7 mouse cellular contexts compared by ENCODE assay signal in genomic region chr19:5349502-5349873, GRCm38 (mm10). TPM values are rescaled to one million over a fixed set of nuclear protein-coding genes. Genes with fewer than 3 reads are reported as not detected.
A peak's percentile ranks its signal among the peaks of the same experiment; 100 is the strongest.
DNase-seq lines count a peak whose midpoint lies in the region; ATAC-seq and TF ChIP-seq lines count a peak whose summit lies in the region.
"Not testable (repeated sequence)": the region's sequence is repeated elsewhere in the genome, so short reads cannot be mapped to it uniquely, and the experiment has no call there.

Gene Cst6 (minus strand): TSS chr19:5349574.

- WGBS in forebrain, embryonic 15.5 days: 65% methylated on average over 6 of the region's 6 CpGs
- 62% methylated on average over 6 of the region's 6 CpGs for WGBS in heart, embryonic 14.5 days
- 61% methylated on average over 6 of the region's 6 CpGs for WGBS in intestine, postnatal 0 days
- WGBS in lung, adult 2 months: 69% methylated on average over 6 of the region's 6 CpGs
- WGBS in neural tube, embryonic 11.5 days: 61% methylated on average over 6 of the region's 6 CpGs

- H3K9me3 ChIP-seq in forebrain, embryonic 15.5 days; heart, embryonic 14.5 days (ENCODE audit: control insufficient read depth, low read length); intestine, postnatal 0 days (ENCODE audit: control insufficient read depth); neural tube, embryonic 11.5 days (ENCODE audit: control insufficient read depth, low read length): not testable (repeated sequence)

- TF ChIP-seq POLR2A in lung, adult 2 months (IDR thresholded peaks at IDR 0.05; ENCODE audit: borderline replicate concordance, extremely low read depth, low read depth, low read length): not testable (repeated sequence)

- intact Hi-C loops in left cerebral cortex, postnatal 36 days (cut with DNase I): not testable (repeated sequence)

- H3K4me2 ChIP-seq in forebrain, embryonic 15.5 days (replicated peaks): peak within 1 kb of the TSS; percentile 54
- H3K4me2 ChIP-seq in heart, embryonic 14.5 days (ENCODE audit: low read length): peak within 1 kb of the TSS; percentile 75
- peak within 1 kb of the TSS; percentile 75 for H3K4me2 ChIP-seq in intestine, postnatal 0 days (replicated peaks; ENCODE audit: low read depth)
- H3K4me2 ChIP-seq in neural tube, embryonic 11.5 days (ENCODE audit: low read depth): peak within 1 kb of the TSS; percentile 66

- H3K4me1 ChIP-seq in brown adipose tissue, adult 24 weeks (ENCODE audit: control insufficient read depth, insufficient read depth, insufficient read length, low read length): peaks cover 14% of the 10 kb centered on the region; the same call in 1 of the 2 replicates
- not testable (repeated sequence) for H3K4me1 ChIP-seq in forebrain, embryonic 15.5 days; heart, embryonic 14.5 days (ENCODE audit: control insufficient read depth in 2 of 2, insufficient read depth in 2 of 2, low read length in 2 of 2); intestine, postnatal 0 days (replicated peaks; ENCODE audit: control insufficient read depth, insufficient read depth, low read length); lung, adult 2 months (ENCODE audit: control insufficient read depth, insufficient read depth, low read length); neural tube, embryonic 11.5 days (ENCODE audit: control insufficient read depth, insufficient read depth, low read length)

- not testable (repeated sequence) for H3K36me3 ChIP-seq in forebrain, embryonic 15.5 days; heart, embryonic 14.5 days (ENCODE audit: control insufficient read depth, insufficient read depth, low read length); intestine, postnatal 0 days (ENCODE audit: control insufficient read depth, insufficient read depth); neural tube, embryonic 11.5 days (ENCODE audit: control insufficient read depth, insufficient read depth, low read length)

- H3K9ac ChIP-seq in forebrain, embryonic 15.5 days (replicated peaks): peak within 1 kb of the TSS; percentile 49
- peak within 1 kb of the TSS; percentile 71 for H3K9ac ChIP-seq in heart, embryonic 14.5 days (ENCODE audit: low read length)
- H3K9ac ChIP-seq in intestine, postnatal 0 days (ENCODE audit: low read depth, low read length): peak within 1 kb of the TSS; percentile 31
- H3K9ac ChIP-seq in neural tube, embryonic 11.5 days (ENCODE audit: low read length): peak within 1 kb of the TSS; percentile 44

- not testable (repeated sequence) for ATAC-seq in forebrain, embryonic 15.5 days (replicated peaks); heart, embryonic 14.5 days (ENCODE audit: insufficient number of reproducible peaks, insufficient read depth, low FRiP score, low read depth); intestine, postnatal 0 days; neural tube, embryonic 11.5 days (ENCODE audit: insufficient read depth, low FRiP score, low TSS enrichment)

- TF ChIP-seq CTCF in intestine, postnatal 0 days (IDR thresholded peaks at IDR 0.05; ENCODE audit: low read depth); lung, adult 2 months (IDR thresholded peaks at IDR 0.05; ENCODE audit: insufficient read depth, low read length): not testable (repeated sequence)

- H3K4me3 ChIP-seq in brown adipose tissue, adult 24 weeks (ENCODE audit: insufficient read depth, low read depth, low read length): peak within 1 kb of the TSS; percentile 50
- H3K4me3 ChIP-seq in forebrain, embryonic 15.5 days: peak within 1 kb of the TSS; percentile 32
- peak within 1 kb of the TSS; percentile 44 to 47 for H3K4me3 ChIP-seq in heart, embryonic 14.5 days (ENCODE audit: control insufficient read depth in 1 of 2, insufficient read depth in 1 of 2, low read depth in 1 of 2, low read length in 2 of 2)
- peak within 1 kb of the TSS; percentile 47 for H3K4me3 ChIP-seq in intestine, postnatal 0 days (ENCODE audit: low read depth, low read length)
- H3K4me3 ChIP-seq in lung, adult 2 months (replicated peaks; ENCODE audit: extremely low read depth, low read depth, low read length): peak within 1 kb of the TSS; percentile 23
- H3K4me3 ChIP-seq in neural tube, embryonic 11.5 days (ENCODE audit: low read depth, low read length): peak within 1 kb of the TSS; percentile 35

- not testable (repeated sequence) for DNase-seq in left cerebral cortex, postnatal 36 days (ENCODE audit: low spot score in 2 of 2); lung, adult 2 months; neural tube, embryonic 11.5 days (ENCODE audit: low spot score)

- H3K27me3 ChIP-seq in forebrain, embryonic 15.5 days; heart, embryonic 14.5 days (ENCODE audit: control insufficient read depth, insufficient read depth, low read length); intestine, postnatal 0 days (replicated peaks; ENCODE audit: control insufficient read depth, insufficient read depth, low read length); neural tube, embryonic 11.5 days (ENCODE audit: control insufficient read depth, insufficient read depth, low read length): not testable (repeated sequence)

- H3K27ac ChIP-seq in brown adipose tissue, adult 24 weeks (replicated peaks; ENCODE audit: low read depth, low read length); forebrain, embryonic 15.5 days (replicated peaks); heart, embryonic 14.5 days (replicated peaks in 1 of 2; ENCODE audit: control insufficient read depth in 1 of 2, insufficient read depth in 1 of 2, low read depth in 2 of 2, low read length in 2 of 2); intestine, postnatal 0 days (ENCODE audit: low read depth, low read length); neural tube, embryonic 11.5 days (ENCODE audit: low read depth, low read length): not testable (repeated sequence)

RNA-seq across cellular contexts. Expression of gene Cst6, which starts in this region (rescaled TPM):
- polyA plus RNA-seq in brown adipose tissue, adult 24 weeks (2012; ENCODE audit: insufficient read depth, insufficient read length, missing spikeins): 4.3 and 5.6 TPM in 2 replicates
- polyA plus RNA-seq in forebrain, embryonic 15.5 days (2015; fragmentation: Nextera tagmentation; extraction: Ambion mirVana): 2.7 and 3.1 TPM in 2 replicates
- 0.92 and 0.95 TPM in 2 replicates for polyA plus RNA-seq in heart, embryonic 14.5 days (2014; fragmentation: Nextera tagmentation; extraction: Ambion mirVana)
- polyA plus RNA-seq in intestine, postnatal 0 days (2015; fragmentation: Nextera tagmentation; extraction: Ambion mirVana): 624 and 632 TPM in 2 replicates
- total RNA-seq in left cerebral cortex, postnatal 36 days (2021): 10 to 100 TPM; 20.8 to 35.6 TPM
- 1.9 and 32.5 TPM in 2 replicates for polyA plus RNA-seq in lung, adult 2 months (2012; rRNA removed)
- polyA plus RNA-seq in neural tube, embryonic 11.5 days (2014; fragmentation: Nextera tagmentation; extraction: Ambion mirVana): 1.8 and 1.9 TPM in 2 replicates

Comparison
In these comparisons a context has a peak if more than half of its experiments do, and no peak if none do; other contexts are left out.
1. RNA of gene Cst6 (polyA plus RNA-seq): 624 to 632 TPM in intestine, postnatal 0 days; 1.9 to 32.5 TPM in lung, adult 2 months, 4.3 to 5.6 TPM in brown adipose tissue, adult 24 weeks, 2.7 to 3.1 TPM in forebrain, embryonic 15.5 days, 1.8 to 1.9 TPM in neural tube, embryonic 11.5 days and 0.92 to 0.95 TPM in heart, embryonic 14.5 days; every median in the first group is over 10 times any median in the second.
2. Peak in every context shown above with its lines, with median percentiles within 50 percentile points of each other: H3K4me3 ChIP-seq, H3K4me2 ChIP-seq and H3K9ac ChIP-seq.